Mouse (Mus musculus) heart, adult 18-20 months (tissue): ENCODE results near the gene Hspa1b. TPM values are rescaled to one million over a fixed set of nuclear protein-coding genes. Genes with fewer than 3 reads are reported as not detected.
"Not testable (repeated sequence)": the region's sequence is repeated elsewhere in the genome, so short reads cannot be mapped to it uniquely, and the experiment has no call there.

Experiments
- DNase-seq, 2 experiments: peaks; one replicate each; pipeline ENCODE4 v3.0.0; 2021 to 2022; ENCODE audit warnings: mixed read lengths in 1 of 2
- total RNA-seq, 2 experiments: library from RNA; stranded (reverse); gene quantifications; 2 replicates each; pipeline ENCODE4 v1.2.3; 2021

The Hspa1b gene
- total RNA-seq, 2 experiments from 2014 or later: 15.5 to 68.2 TPM

GRCm38 (mm10) chr17:34982328-34982727 lies 23.3 kb upstream of the Hspa1b start:
- DNase-seq: no peak

GRCm38 (mm10) chr17:34981690-34982180 lies 22.7 kb upstream of the Hspa1b start, which contains the start of gene Lsm2:
TSS of gene Lsm2 (plus strand) at chr17:34981862.
- DNase-seq: peak; percentile 95 to 96

GRCm38 (mm10) chr17:34980655-34981054 lies 21.6 kb upstream of the Hspa1b start:
- DNase-seq: peak; percentile 67 to 68

- no peak for DNase-seq
Observed at GRCm38 (mm10) chr17:34979631-34980030, 20.6 kb upstream of the Hspa1b start.

GRCm38 (mm10) chr17:34978239-34978638 lies 19.2 kb upstream of the Hspa1b start:
- DNase-seq: no peak

GRCm38 (mm10) chr17:34977000-34977399 lies 18.0 kb upstream of the Hspa1b start:
- no peak for DNase-seq

- DNase-seq: no peak
Observed at GRCm38 (mm10) chr17:34975581-34976492, 16.8 kb upstream of the Hspa1b start.

- DNase-seq: peak; percentile 96 to 97
Observed at GRCm38 (mm10) chr17:34972069-34972749, 13.2 kb upstream of the Hspa1b start, which contains the start of the genes Hspa1a and Hspa1l. TSS of gene Hspa1a (minus strand) at chr17:34972156. TSS of gene Hspa1l (plus strand) at chr17:34972703.

- not testable (repeated sequence) for DNase-seq
Observed at GRCm38 (mm10) chr17:34971694-34972068, 12.6 kb upstream of the Hspa1b start.

GRCm38 (mm10) chr17:34970850-34971249 lies 11.8 kb upstream of the Hspa1b start:
- not testable (repeated sequence) for DNase-seq

- DNase-seq: not testable (repeated sequence)
Observed at GRCm38 (mm10) chr17:34969822-34970221, 10.8 kb upstream of the Hspa1b start, which contains the start of gene Gm20481. TSS of gene Gm20481 (plus strand) at chr17:34969912.

GRCm38 (mm10) chr17:34965627-34966026 lies 6.6 kb upstream of the Hspa1b start:
- DNase-seq: peak in 1 of 2 experiments; percentile 45

- no peak for DNase-seq
Observed at GRCm38 (mm10) chr17:34964640-34965049, 5.6 kb upstream of the Hspa1b start.

GRCm38 (mm10) chr17:34962841-34963240 lies 3.8 kb upstream of the Hspa1b start:
- no peak for DNase-seq

- DNase-seq: peak; percentile 36 to 41
Observed at GRCm38 (mm10) chr17:34962125-34962524, 3.1 kb upstream of the Hspa1b start.

- no peak for DNase-seq
Observed at GRCm38 (mm10) chr17:34960702-34961493, 1.9 kb upstream of the Hspa1b start.

GRCm38 (mm10) chr17:34959881-34960515 lies 960 bp upstream of the Hspa1b start:
- peak; percentile 63 to 74 for DNase-seq

GRCm38 (mm10) chr17:34958734-34959129 lies 306 bp downstream of the Hspa1b start:
- not testable (repeated sequence) for DNase-seq

- DNase-seq: not testable (repeated sequence)
Observed at GRCm38 (mm10) chr17:34957966-34958365, 1.1 kb downstream of the Hspa1b start.

- DNase-seq: not testable (repeated sequence)
Observed at GRCm38 (mm10) chr17:34957291-34957690, 1.7 kb downstream of the Hspa1b start.

GRCm38 (mm10) chr17:34956340-34956739 lies 2.7 kb downstream of the Hspa1b start:
- DNase-seq: no peak
